Mouse (Mus musculus) common myeloid progenitor, adult 5-6 weeks (primary cell): Measurements from ENCODE around the gene Cmklr1. TPM values are rescaled to one million over a fixed set of nuclear protein-coding genes. Genes with fewer than 3 reads are reported as not detected.

Source experiments
- ATAC-seq: replicated peaks from 2 replicates; pipeline ENCODE4 v1.8.0; 2016; ENCODE audit warnings: low read depth, mild to moderate bottlenecking, moderate TSS enrichment, inconsistent platforms; ENCODE audit not compliant: poor library complexity, severe bottlenecking
- total RNA-seq: library from RNA; stranded (forward); fragments of 200-1000, 187-1606 nt; gene quantifications from 2 replicates; pipeline ENCODE4 v1.2.3, GENCODE M21; 2017

Cmklr1 gene
- total RNA-seq, 1 experiment from 2014 or later: 0.27 TPM

- no peak for ATAC-seq
These were observed 4.6 kb upstream of the Cmklr1 start for GRCm38 (mm10) chr5:113654821-113655220.

- no peak for ATAC-seq
These were observed 4.0 kb upstream of the Cmklr1 start for GRCm38 (mm10) chr5:113654206-113654605.

GRCm38 (mm10) chr5:113652215-113652614 lies 2.0 kb upstream of the Cmklr1 start:
- peak; percentile 21; the same call in 1 of the 2 replicates for ATAC-seq

GRCm38 (mm10) chr5:113648647-113649211 lies 1.5 kb downstream of the Cmklr1 start:
- ATAC-seq: peak; percentile 26

- no peak for ATAC-seq
These were observed 3.1 kb downstream of the Cmklr1 start for GRCm38 (mm10) chr5:113647141-113647540.

GRCm38 (mm10) chr5:113644520-113644919 lies 5.7 kb downstream of the Cmklr1 start:
- peak; percentile 73 for ATAC-seq

- ATAC-seq: peak; percentile 59
These were observed 6.9 kb downstream of the Cmklr1 start for GRCm38 (mm10) chr5:113643107-113643848.

- ATAC-seq: no peak
These were observed 9.2 kb downstream of the Cmklr1 start for GRCm38 (mm10) chr5:113641066-113641465.

- ATAC-seq: no peak
These were observed 11.1 kb downstream of the Cmklr1 start for GRCm38 (mm10) chr5:113639126-113639525.

GRCm38 (mm10) chr5:113638055-113638454 lies 12.2 kb downstream of the Cmklr1 start:
- ATAC-seq: no peak

GRCm38 (mm10) chr5:113637631-113638030 lies 12.6 kb downstream of the Cmklr1 start:
- no peak for ATAC-seq

GRCm38 (mm10) chr5:113635861-113636565 lies 14.2 kb downstream of the Cmklr1 start:
- ATAC-seq: no peak

GRCm38 (mm10) chr5:113634887-113635610 lies 15.2 kb downstream of the Cmklr1 start:
- no peak for ATAC-seq

- peak; percentile 55 for ATAC-seq
These were observed 16.1 kb downstream of the Cmklr1 start for GRCm38 (mm10) chr5:113634024-113634651.

GRCm38 (mm10) chr5:113633037-113633714 lies 17.1 kb downstream of the Cmklr1 start:
- ATAC-seq: no peak

- ATAC-seq: no peak
These were observed 20.1 kb downstream of the Cmklr1 start for GRCm38 (mm10) chr5:113630116-113630515.

- ATAC-seq: no peak
These were observed 21.0 kb downstream of the Cmklr1 start for GRCm38 (mm10) chr5:113629248-113629647.

- ATAC-seq: no peak
These were observed 22.3 kb downstream of the Cmklr1 start for GRCm38 (mm10) chr5:113627820-113628437.

- ATAC-seq: no peak
These were observed 23.2 kb downstream of the Cmklr1 start for GRCm38 (mm10) chr5:113626991-113627390.
